14 mouse cellular contexts compared by ENCODE assay signal in the genomic region with DNA sequence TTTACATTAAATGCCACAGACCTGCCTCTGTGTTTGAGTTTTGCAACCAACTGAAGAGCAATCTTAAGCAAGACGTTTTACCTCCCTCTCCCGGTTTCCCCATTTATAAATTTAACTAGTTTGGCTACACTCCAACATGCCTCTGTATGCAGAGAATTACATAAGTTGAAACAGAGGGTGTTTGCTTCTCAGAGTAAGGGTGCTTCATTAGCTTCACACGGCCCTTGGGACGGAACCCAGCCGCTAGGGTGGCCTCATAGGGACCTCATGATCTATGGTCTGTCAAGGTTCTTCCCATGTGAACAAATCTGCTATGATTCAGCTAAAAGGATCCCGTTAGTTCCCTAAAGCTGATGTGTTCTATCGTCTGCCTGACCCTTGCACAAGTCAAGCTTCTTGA. TPM values are rescaled to one million over a fixed set of nuclear protein-coding genes. Genes with fewer than 3 reads are reported as not detected.
DNase-seq lines count a peak whose midpoint lies in the region; ATAC-seq and TF ChIP-seq lines count a peak whose summit lies in the region.
"Had no signal": no experiment of that assay in that cellular context is flagged by ENCODE, and none has a peak within 500 bp of the region (broad histone marks: within the 10 kb centered on the region; RNA-seq: fewer than 3 reads in every experiment).

No protein-coding gene starts in this region.

- H3K9ac ChIP-seq in lung, embryonic 16.5 days (ENCODE audit: low read length) = no peak overlapping the region
- H3K9ac ChIP-seq: embryonic facial prominence, embryonic 15.5 days; midbrain, embryonic 15.5 days had no signal

- no peak for TF ChIP-seq POLR2A in thymus, adult 2 months (IDR thresholded peaks at IDR 0.05; ENCODE audit: control insufficient read depth, extremely low read depth, insufficient read depth, low read length, poor library complexity)

- peaks cover 17% of the 10 kb centered on the region; the same call in 1 of the 2 replicates for H3K4me1 ChIP-seq in lung, embryonic 16.5 days (replicated peaks; ENCODE audit: control insufficient read depth, insufficient read depth, low read length)
- peaks cover 18% of the 10 kb centered on the region for H3K4me1 ChIP-seq in thymus, adult 2 months (replicated peaks; ENCODE audit: control insufficient read depth, insufficient read depth, low read length)

- no peaks in the 10 kb centered on the region for H3K36me3 ChIP-seq in lung, embryonic 16.5 days (ENCODE audit: control insufficient read depth, insufficient read depth, low read length)
- H3K36me3 ChIP-seq in thymus, adult 2 months (ENCODE audit: control insufficient read depth, insufficient read depth, low read length) = no peaks in the 10 kb centered on the region
- H3K36me3 ChIP-seq: embryonic facial prominence, embryonic 15.5 days; midbrain, embryonic 15.5 days had no signal

- H3K9me3 ChIP-seq in lung, embryonic 16.5 days (ENCODE audit: control insufficient read depth, low read length) = no peaks in the 10 kb centered on the region
- H3K9me3 ChIP-seq: embryonic facial prominence, embryonic 15.5 days; midbrain, embryonic 15.5 days had no signal

- no peak overlapping the region for H3K4me3 ChIP-seq in lung, embryonic 16.5 days (ENCODE audit: low read length)
- H3K4me3 ChIP-seq in thymus, adult 2 months (ENCODE audit: control insufficient read depth, insufficient read depth, low read length) = no peak overlapping the region
- H3K4me3 ChIP-seq: embryonic facial prominence, embryonic 15.5 days; midbrain, embryonic 15.5 days had no signal

- peak; percentile 11 for ATAC-seq in frontal cortex, adult (ENCODE audit: low TSS enrichment)
- ATAC-seq in lung, embryonic 16.5 days (ENCODE audit: low read depth) = peak; percentile 39; the same call in 1 of the 2 replicates
- ATAC-seq in neutrophil, adult 5-6 weeks (ENCODE audit: extremely low read depth, insufficient number of reproducible peaks, low FRiP score, poor library complexity, severe bottlenecking) = peak; percentile 71
- ATAC-seq: activated CD4-positive, CD25-positive, alpha-beta regulatory T cell, adult 4 months; midbrain, embryonic 15.5 days had no signal

- H3K4me2 ChIP-seq in lung, embryonic 16.5 days (ENCODE audit: low read depth, low read length) = no peak overlapping the region
- H3K4me2 ChIP-seq: embryonic facial prominence, embryonic 15.5 days; midbrain, embryonic 15.5 days had no signal

- no peak for DNase-seq in frontal cortex, postnatal 36 days (ENCODE audit: low spot score in 2 of 2)
- DNase-seq in right cerebral cortex, adult 18-20 months = peak; percentile 48
- no peak for DNase-seq in right cerebral cortex, postnatal 25 days
- DNase-seq in thymus, adult 2 months = no peak
- DNase-seq in gastrocnemius, adult 18-20 months (ENCODE audit: low spot score) = no peak
- DNase-seq: cerebellum, adult 8-10 months; heart, adult 18-20 months; right cerebral cortex, postnatal 14 days had no signal

- 22% methylated on average over 7 of the region's 7 CpGs for WGBS in lung, embryonic 16.5 days
- 57% methylated on average over 7 of the region's 7 CpGs for WGBS in thymus, adult 2 months

- H3K27me3 ChIP-seq in lung, embryonic 16.5 days (ENCODE audit: control insufficient read depth, insufficient read depth, low read depth, low read length) = peaks cover 8% of the 10 kb centered on the region; the same call in 1 of the 2 replicates
- no peaks in the 10 kb centered on the region for H3K27me3 ChIP-seq in thymus, adult 2 months (ENCODE audit: control insufficient read depth, insufficient read depth, low read length)
- H3K27me3 ChIP-seq: midbrain, embryonic 15.5 days had no signal

- no peak for TF ChIP-seq CTCF in thymus, adult 2 months (IDR thresholded peaks at IDR 0.05; ENCODE audit: borderline replicate concordance, control insufficient read depth, extremely low read depth, insufficient read depth, low read length, poor library complexity)

- H3K27ac ChIP-seq in lung, embryonic 16.5 days (ENCODE audit: low read length) = no peak overlapping the region
- H3K27ac ChIP-seq in thymus, adult 2 months (ENCODE audit: control insufficient read depth, insufficient read depth, low read length) = no peak overlapping the region
- H3K27ac ChIP-seq: embryonic facial prominence, embryonic 15.5 days; midbrain, embryonic 15.5 days had no signal

RNA-seq across cellular contexts. Expression of gene Cyfip2, which starts 1.9 kb away (rescaled TPM):
- polyA plus RNA-seq in lung, embryonic 16.5 days (2015; fragmentation: Nextera tagmentation; extraction: Ambion mirVana) = 8.6 and 9.9 TPM in 2 replicates
- 113 and 121 TPM in 2 replicates for total RNA-seq in neutrophil, adult 5-6 weeks (2017)
- 85.4 and 114 TPM in 2 replicates for polyA plus RNA-seq in thymus, adult 2 months (2012; rRNA removed)
- 10 to 100 TPM; 12.4 to 14.0 TPM for total RNA-seq in gastrocnemius, adult 18-20 months (2021)

Comparison
In these comparisons a context has a peak if more than half of its experiments do, and no peak if none do; other contexts are left out.
1. ATAC-seq: peak in every context shown above with its lines; median percentile 71 in neutrophil, adult 5-6 weeks; 39 in lung, embryonic 16.5 days; 11 in frontal cortex, adult.